Mouse (Mus musculus) ovary, postnatal 14 days (tissue): ENCODE measurements around the gene Fam160b1.

Experiments
- DNase-seq: peaks from one replicate; pipeline ENCODE4 v3.0.0; 2022; ENCODE audit warnings: low spot score

Fam160b1 gene

GRCm38 (mm10) chr19:57344678-57345077 lies 15.8 kb upstream of the Fam160b1 start:
- no peak for DNase-seq

DNA sequence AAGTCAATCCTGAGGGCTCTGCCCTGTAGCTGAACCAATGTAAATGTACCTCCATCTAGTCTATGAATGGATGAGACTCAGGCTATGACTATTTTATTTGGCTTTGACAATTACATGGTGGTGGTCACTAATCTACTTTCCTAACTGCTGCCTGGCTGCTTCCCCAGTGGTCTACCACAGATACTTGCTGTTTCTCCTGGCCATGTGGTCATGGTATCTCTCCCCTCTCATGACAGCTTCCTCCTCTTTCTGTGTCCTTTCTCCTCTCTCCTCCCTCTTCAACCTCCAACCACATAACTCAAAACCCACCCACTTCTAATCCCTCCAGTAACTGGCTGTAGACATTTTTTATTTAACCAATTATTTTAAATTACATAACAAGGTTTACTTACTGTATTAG lies 11.4 kb upstream of the Fam160b1 start:
- DNase-seq, result no peak

DNA sequence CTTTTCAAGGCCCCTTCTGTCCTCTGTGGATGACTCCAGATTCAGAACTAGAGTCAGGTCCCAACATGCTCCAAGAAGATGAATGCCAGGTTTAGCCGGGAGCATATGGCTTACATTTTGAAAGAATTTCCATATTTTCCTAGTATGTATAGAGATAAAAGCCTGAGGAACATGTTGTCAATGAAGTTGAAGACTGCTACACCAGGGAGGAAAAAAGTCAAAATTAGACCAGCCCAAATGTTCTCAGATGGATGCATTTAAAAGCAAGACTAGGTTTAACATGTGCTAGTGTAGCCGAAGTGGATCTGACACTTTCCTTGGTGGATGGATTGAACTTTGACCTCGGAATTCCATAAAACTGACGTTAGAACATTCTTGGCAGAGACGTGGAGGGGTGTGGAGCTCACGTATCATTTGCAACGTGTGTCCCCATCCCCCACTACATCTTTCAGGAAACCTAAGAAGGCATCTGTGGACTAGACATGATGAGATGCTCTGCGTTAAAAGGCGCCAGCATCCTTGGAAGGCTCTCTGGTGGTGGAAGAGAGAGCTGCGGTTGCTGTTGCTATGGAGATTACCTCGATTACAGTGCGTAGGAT lies 8.0 kb upstream of the Fam160b1 start:
- DNase-seq, result no peak

DNA sequence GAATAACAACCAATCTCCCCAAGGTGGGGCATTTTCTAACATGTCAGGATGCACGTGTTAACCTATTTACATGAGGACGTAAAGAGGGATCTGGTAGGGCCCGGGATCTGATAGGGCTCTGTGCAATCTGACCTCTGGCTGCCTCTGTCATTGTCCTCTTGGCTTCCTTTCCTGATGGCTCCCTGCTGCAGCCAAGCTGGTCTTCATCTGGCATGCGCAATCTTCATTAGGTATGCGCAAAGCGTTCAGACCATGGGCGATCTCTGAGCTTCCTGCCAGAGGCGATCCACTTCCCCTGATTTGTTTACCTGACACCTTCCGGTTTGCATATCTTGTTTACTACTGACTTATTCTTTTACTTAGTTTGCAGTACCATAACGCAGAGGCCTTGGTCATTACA lies 7.3 kb upstream of the Fam160b1 start:
- DNase-seq, result no peak

- no peak for DNase-seq
These were observed 6.4 kb upstream of the Fam160b1 start for GRCm38 (mm10) chr19:57354050-57354449.

DNA sequence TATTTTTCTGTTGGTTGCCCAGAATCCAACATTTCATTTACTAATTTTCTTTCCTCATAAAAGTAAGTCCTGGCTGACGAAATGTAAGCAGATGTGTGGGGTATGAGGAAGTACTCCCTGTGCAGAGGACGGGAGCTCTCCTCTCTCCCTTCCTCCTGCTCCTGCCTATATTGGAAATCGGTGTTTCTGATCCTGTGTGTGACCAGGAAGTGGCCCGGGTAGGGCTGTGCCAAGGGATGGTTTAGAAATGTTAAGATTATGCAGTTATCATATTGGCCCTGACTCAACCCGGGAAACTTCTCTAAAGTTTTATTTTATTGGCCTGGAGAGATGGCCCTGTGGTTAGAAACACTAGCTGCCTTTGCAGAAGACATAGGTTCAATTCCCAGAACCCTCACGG lies 5.8 kb upstream of the Fam160b1 start:
- no peak for DNase-seq

DNA sequence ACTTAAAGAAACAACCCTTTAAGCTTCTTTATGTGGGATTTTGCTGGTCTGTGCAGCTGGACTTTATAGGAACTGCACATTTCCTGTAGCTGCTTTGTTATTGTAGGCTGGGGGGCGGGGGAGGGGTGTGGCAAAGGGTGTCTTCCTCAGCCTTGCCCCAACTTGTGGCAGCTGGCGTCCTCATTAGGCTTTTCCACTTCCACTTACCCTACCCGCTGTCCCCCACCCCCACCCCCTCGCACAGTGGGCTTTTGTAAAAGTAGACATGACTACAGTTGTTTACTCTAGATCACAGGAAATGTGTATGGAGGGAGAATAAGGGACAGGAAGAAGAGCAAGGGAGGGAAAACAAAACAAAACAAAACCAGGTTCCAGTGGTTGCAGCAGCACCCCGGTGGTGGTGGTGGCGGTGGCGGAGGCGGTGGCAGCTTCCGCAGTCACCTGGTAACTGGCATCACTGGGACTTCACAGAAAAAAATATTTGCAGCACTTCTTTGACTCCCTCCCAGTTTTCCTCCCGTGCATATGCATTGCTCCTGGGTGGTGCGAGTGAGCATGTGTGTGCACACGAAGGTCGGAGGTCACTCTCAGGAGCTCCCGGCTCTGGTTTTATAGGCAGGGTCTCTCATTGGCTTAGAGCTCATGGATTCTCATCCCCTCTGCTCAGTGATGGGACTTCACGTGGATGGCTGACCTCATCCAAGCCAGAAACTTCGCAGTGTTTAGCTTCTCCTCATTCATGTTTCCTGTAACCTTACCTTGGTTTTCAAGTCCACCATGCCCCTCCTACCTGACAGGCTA lies 4.8 kb upstream of the Fam160b1 start:
- no peak for DNase-seq

DNA sequence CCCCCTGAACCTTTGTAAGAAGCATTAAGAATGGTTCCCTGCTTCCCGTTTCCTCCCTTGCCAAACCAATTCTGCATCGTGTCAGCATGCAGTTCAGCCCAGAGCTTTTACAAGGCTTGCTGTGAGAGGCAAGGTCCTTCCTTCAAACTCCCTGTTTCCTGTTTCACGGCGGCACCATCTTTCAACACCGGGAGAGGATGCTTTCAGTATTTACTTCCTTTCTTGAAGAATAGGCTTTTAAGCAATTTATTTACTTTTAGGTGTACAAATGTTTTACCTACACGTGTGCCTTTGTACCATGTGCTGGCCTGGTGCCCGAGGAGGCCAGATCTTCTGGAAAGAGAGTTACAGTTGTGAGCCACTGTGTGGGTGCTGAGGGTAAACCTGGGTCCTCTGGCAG lies 4.2 kb upstream of the Fam160b1 start:
- no peak for DNase-seq

DNA sequence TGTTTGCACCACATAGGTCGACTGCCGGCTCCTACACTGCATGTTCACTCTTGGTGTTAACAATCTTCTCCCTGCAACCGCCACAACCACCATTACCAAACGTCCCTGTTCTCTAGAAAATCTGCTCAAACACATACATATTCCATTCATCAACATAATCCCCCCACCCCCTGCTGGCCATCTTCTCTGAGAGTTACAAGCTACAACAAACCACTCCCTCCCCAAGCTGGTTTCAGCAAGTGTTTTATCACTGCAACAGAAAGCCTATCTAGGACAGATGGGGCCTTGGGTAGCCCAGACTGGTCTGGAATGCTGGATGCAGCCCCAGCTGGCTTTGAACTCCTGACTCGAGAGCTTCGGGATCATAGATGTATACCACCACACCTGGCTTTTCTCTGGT lies 3.2 kb upstream of the Fam160b1 start:
- DNase-seq, result no peak

DNA sequence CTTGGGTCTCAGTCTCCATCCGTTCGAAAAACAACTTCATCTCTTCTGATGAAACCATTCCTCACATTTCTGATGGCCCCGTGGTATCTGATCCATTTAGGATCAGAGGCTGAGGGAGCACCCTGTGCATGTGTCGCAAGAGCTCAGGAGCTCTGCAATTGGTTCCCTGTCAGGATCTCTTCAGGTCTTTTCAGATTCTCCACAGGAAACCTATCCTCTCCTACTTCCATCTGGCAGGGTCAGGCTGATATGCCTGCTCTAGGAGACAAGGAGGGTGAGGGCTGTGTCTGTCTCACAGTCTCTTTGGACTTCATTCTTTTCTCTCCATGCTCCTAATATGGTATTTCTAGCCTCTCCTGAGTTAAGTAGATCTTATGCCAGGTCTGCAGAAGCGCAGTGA lies 2.7 kb upstream of the Fam160b1 start:
- DNase-seq, result no peak

DNA sequence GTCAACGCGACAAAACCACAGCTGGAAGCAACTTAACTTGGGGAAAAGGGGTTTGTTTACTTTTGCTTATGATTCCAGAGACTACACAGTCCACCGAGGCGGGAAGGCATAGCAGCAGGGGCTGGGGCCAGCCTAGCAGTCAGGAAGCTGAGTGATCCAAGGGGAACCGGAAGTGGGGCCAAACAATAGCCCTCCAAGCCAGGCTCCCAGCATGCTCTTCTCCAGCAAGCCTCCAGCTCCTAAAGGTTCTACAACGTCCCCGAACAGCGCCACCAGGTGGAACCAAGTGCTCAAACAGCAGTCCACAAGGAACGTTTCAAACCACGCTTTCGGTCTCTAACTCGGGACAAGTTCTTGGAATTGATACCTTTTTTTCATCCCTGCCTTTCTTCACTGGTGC lies 2.2 kb upstream of the Fam160b1 start:
- DNase-seq, result peak; percentile 33

GRCm38 (mm10) chr19:57358836-57359598 lies 1.5 kb upstream of the Fam160b1 start:
- DNase-seq, result no peak

GRCm38 (mm10) chr19:57359701-57360326 lies 666 bp upstream of the Fam160b1 start:
- DNase-seq, result no peak

DNA sequence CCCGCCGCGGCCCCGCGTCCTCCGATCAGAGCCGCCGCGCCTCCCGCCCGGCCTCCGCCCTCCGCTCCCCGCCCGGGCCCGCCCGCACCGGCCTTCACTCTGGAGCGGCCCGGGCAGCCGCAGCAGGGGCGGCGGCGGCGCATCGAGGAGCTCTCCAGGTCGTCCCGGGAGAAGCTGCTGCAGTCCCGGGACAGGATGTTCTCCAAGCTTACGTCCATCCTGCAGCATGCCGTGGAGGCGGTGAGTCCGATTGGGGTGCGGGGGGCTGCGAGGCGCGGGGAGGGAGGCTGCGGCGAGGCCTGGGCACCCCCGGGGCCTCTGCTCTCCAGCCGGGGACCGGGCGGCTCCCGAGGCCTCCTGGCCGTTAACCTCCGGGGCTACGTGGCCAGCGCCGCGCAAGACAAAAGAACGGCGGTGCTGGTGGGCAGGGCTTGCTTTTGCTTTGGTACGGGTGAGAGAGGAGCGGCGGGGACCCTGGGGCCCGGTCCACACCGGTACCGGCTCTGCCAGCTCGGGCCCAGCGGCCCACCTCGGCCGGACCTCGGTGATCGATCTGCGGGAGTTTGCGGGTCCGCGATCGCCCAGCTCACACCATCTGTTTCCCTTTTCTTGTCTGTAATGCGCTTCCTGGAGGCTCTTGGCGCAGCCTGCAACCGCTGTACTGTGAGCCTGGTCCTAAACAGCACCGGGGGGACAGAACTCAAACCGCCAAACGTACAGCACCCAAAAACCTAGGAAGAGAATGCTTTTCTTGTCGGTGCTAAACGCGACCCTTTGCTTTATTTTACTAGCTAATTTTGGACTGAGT lies 855 bp downstream of the Fam160b1 start:
- peak; percentile 41 for DNase-seq

- no peak for DNase-seq
These were observed 1.4 kb downstream of the Fam160b1 start for GRCm38 (mm10) chr19:57361939-57362307.

GRCm38 (mm10) chr19:57362586-57362985 lies 2.1 kb downstream of the Fam160b1 start:
- DNase-seq, result no peak

- no peak for DNase-seq
These were observed 2.6 kb downstream of the Fam160b1 start for GRCm38 (mm10) chr19:57363076-57363475.

DNA sequence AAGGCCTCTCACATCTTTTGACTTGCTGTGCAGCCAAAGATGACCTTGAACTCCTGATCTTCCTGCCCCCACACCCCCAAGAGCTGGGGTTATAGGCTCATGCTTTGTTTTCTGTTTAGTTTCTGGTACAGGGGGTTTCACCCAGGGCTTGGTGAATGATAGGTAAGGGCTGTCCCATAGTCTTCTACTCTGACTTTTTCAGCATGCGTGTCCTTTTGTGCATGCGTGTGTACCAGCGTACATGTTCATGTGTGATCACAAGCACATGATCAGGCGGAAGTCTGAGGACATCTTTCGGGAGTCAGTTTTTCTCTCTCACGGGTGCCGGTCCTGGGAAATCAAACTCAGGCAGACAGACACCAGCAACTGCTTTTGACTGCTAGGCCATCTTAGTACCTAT lies 3.1 kb downstream of the Fam160b1 start:
- DNase-seq, result no peak

- no peak for DNase-seq
These were observed 4.6 kb downstream of the Fam160b1 start for GRCm38 (mm10) chr19:57364942-57365673.

- DNase-seq, result no peak
These were observed 5.5 kb downstream of the Fam160b1 start for GRCm38 (mm10) chr19:57366007-57366406.

GRCm38 (mm10) chr19:57366626-57367025 lies 6.1 kb downstream of the Fam160b1 start:
- DNase-seq, result no peak
